ENCODE assay signal across 8 mouse cellular contexts in genomic region chr4:129618031-129618430, GRCm38 (mm10). TPM values are rescaled to one million over a fixed set of nuclear protein-coding genes. Genes with fewer than 3 reads are reported as not detected.
A peak's percentile ranks its signal among the peaks of the same experiment; 100 is the strongest.
DNase-seq lines count a peak whose midpoint lies in the region; ATAC-seq and TF ChIP-seq lines count a peak whose summit lies in the region.

No protein-coding gene starts in this region.

- no peak for TF ChIP-seq POLR2A in embryonic fibroblast, embryonic 13.5 days (IDR thresholded peaks at IDR 0.05; ENCODE audit: low read depth, low read length)

- ATAC-seq in liver, embryonic 11.5 days (replicated peaks; ENCODE audit: low FRiP score), result no peak
- no peak for ATAC-seq in intestine, embryonic 16.5 days
- no peak for ATAC-seq in neural tube, embryonic 13.5 days (ENCODE audit: low read depth)

- TF ChIP-seq CTCF in embryonic fibroblast, embryonic 13.5 days (IDR thresholded peaks at IDR 0.05; ENCODE audit: borderline replicate concordance, insufficient read depth, low read length), result no peak

- WGBS in liver, embryonic 11.5 days, result 91% methylated on average over 5 of the region's 5 CpGs
- WGBS in intestine, embryonic 16.5 days, result 89% methylated on average over 5 of the region's 5 CpGs
- 94% methylated on average over 5 of the region's 5 CpGs for WGBS in neural tube, embryonic 13.5 days

- H3K27ac ChIP-seq in liver, embryonic 11.5 days (ENCODE audit: low read depth, low read length), result no peak overlapping the region
- H3K27ac ChIP-seq in embryonic fibroblast, embryonic 13.5 days (ENCODE audit: insufficient read depth, low read length), result no peak overlapping the region
- H3K27ac ChIP-seq in intestine, embryonic 16.5 days (ENCODE audit: low read length), result no peak overlapping the region
- peak overlapping the region; percentile 91; the same call in 1 of the 2 replicates for H3K27ac ChIP-seq in neural tube, embryonic 13.5 days (replicated peaks)

- no peaks in the 10 kb centered on the region for H3K9me3 ChIP-seq in liver, embryonic 11.5 days (ENCODE audit: control insufficient read depth, low read length)
- no peaks in the 10 kb centered on the region for H3K9me3 ChIP-seq in intestine, embryonic 16.5 days (ENCODE audit: control insufficient read depth, low read length)
- H3K9me3 ChIP-seq in neural tube, embryonic 13.5 days, result no peaks in the 10 kb centered on the region

- no peak for DNase-seq in liver, embryonic 11.5 days (ENCODE audit: low spot score)
- DNase-seq in liver (no peak), adipocyte (ENCODE audit: low spot score) (no peak)
- no peak for DNase-seq in ovary, postnatal 14 days (ENCODE audit: low spot score)
- DNase-seq in left cerebral cortex, adult 18-20 months (ENCODE audit: low spot score in 2 of 2), result no peak

- peaks cover 7% of the 10 kb centered on the region; the same call in 1 of the 2 replicates for H3K36me3 ChIP-seq in liver, embryonic 11.5 days (ENCODE audit: control insufficient read depth, insufficient read depth, low read length)
- H3K36me3 ChIP-seq in intestine, embryonic 16.5 days (ENCODE audit: control insufficient read depth, insufficient read depth, low read length), result peaks cover 2% of the 10 kb centered on the region; the same call in 1 of the 2 replicates
- H3K36me3 ChIP-seq in neural tube, embryonic 13.5 days, result peaks cover 31% of the 10 kb centered on the region

- peak overlapping the region; percentile 88 for H3K9ac ChIP-seq in liver, embryonic 11.5 days (ENCODE audit: low read depth, low read length)
- peak overlapping the region; percentile 85 for H3K9ac ChIP-seq in intestine, embryonic 16.5 days (ENCODE audit: low read depth, low read length)
- peak overlapping the region; percentile 92 for H3K9ac ChIP-seq in neural tube, embryonic 13.5 days

- peak overlapping the region; percentile 96 for H3K4me2 ChIP-seq in liver, embryonic 11.5 days
- H3K4me2 ChIP-seq in intestine, embryonic 16.5 days (ENCODE audit: low read depth, low read length), result peak overlapping the region; percentile 94
- peak overlapping the region; percentile 79 for H3K4me2 ChIP-seq in neural tube, embryonic 13.5 days

- H3K27me3 ChIP-seq in liver, embryonic 11.5 days (replicated peaks; ENCODE audit: control insufficient read depth, insufficient read depth, low read length), result no peaks in the 10 kb centered on the region
- no peaks in the 10 kb centered on the region for H3K27me3 ChIP-seq in intestine, embryonic 16.5 days (replicated peaks; ENCODE audit: control insufficient read depth, insufficient read depth, low read length)
- H3K27me3 ChIP-seq in neural tube, embryonic 13.5 days, result no peaks in the 10 kb centered on the region

- peak overlapping the region; percentile 78 for H3K4me3 ChIP-seq in liver, embryonic 11.5 days (ENCODE audit: low read depth, low read length)
- H3K4me3 ChIP-seq in embryonic fibroblast, embryonic 13.5 days (ENCODE audit: insufficient read depth, low read length), result peak overlapping the region; percentile 60
- peak overlapping the region; percentile 68 for H3K4me3 ChIP-seq in intestine, embryonic 16.5 days (ENCODE audit: low read length)
- H3K4me3 ChIP-seq in neural tube, embryonic 13.5 days, result peak overlapping the region; percentile 64

- H3K4me1 ChIP-seq in liver, embryonic 11.5 days (replicated peaks; ENCODE audit: control insufficient read depth, insufficient read depth, low read length), result peaks cover 7% of the 10 kb centered on the region
- peaks cover 1% of the 10 kb centered on the region; the same call in 1 of the 2 replicates for H3K4me1 ChIP-seq in embryonic fibroblast, embryonic 13.5 days (ENCODE audit: control insufficient read depth, insufficient read depth, low read length)
- H3K4me1 ChIP-seq in intestine, embryonic 16.5 days (ENCODE audit: control insufficient read depth, insufficient read depth, low read length), result peaks cover 16% of the 10 kb centered on the region
- peaks cover 40% of the 10 kb centered on the region for H3K4me1 ChIP-seq in neural tube, embryonic 13.5 days (replicated peaks)

RNA-seq across cellular contexts. Expression of gene Iqcc, which starts 0.9 kb away (rescaled TPM):
- 23.6 and 25.3 TPM in 2 replicates for polyA plus RNA-seq in liver, embryonic 11.5 days (2014; fragmentation: Nextera tagmentation; extraction: Ambion mirVana)
- 19.5 TPM in 2 replicates for polyA plus RNA-seq in embryonic fibroblast, embryonic 13.5 days (2011; ENCODE audit: insufficient read length, low read depth, missing spikeins)
- polyA plus RNA-seq in intestine, embryonic 16.5 days (2015; fragmentation: Nextera tagmentation; extraction: Ambion mirVana), result 24.3 and 31.2 TPM in 2 replicates
- polyA plus RNA-seq in neural tube, embryonic 13.5 days (2015; fragmentation: Nextera tagmentation; extraction: Ambion mirVana), result 34.7 and 35.1 TPM in 2 replicates
- 10 to 100 TPM; 25.9 to 27.2 TPM for total RNA-seq in left cerebral cortex, adult 18-20 months (2021)

RNA-seq across cellular contexts. Expression of gene Dcdc2b, which starts 4.0 kb away (rescaled TPM):
- 0.57 and 1.5 TPM in 2 replicates for polyA plus RNA-seq in liver, embryonic 11.5 days (2014; fragmentation: Nextera tagmentation; extraction: Ambion mirVana)
- 0.68 TPM in 1 of 2 replicates, not detected in the other for polyA plus RNA-seq in embryonic fibroblast, embryonic 13.5 days (2011; ENCODE audit: insufficient read length, low read depth, missing spikeins)
- 1.6 and 1.7 TPM in 2 replicates for polyA plus RNA-seq in intestine, embryonic 16.5 days (2015; fragmentation: Nextera tagmentation; extraction: Ambion mirVana)
- polyA plus RNA-seq in neural tube, embryonic 13.5 days (2015; fragmentation: Nextera tagmentation; extraction: Ambion mirVana), result 2.8 and 3.5 TPM in 2 replicates
- total RNA-seq in left cerebral cortex, adult 18-20 months (2021), result 1 to 10 TPM; 4.1 to 4.5 TPM

RNA-seq across cellular contexts. Expression of gene Ccdc28b, which starts 5.7 kb away (rescaled TPM):
- polyA plus RNA-seq in liver, embryonic 11.5 days (2014; fragmentation: Nextera tagmentation; extraction: Ambion mirVana), result 27.2 and 33.1 TPM in 2 replicates
- polyA plus RNA-seq in embryonic fibroblast, embryonic 13.5 days (2011; ENCODE audit: insufficient read length, low read depth, missing spikeins), result 11.7 and 13.6 TPM in 2 replicates
- polyA plus RNA-seq in intestine, embryonic 16.5 days (2015; fragmentation: Nextera tagmentation; extraction: Ambion mirVana), result 42.7 and 44.6 TPM in 2 replicates
- polyA plus RNA-seq in neural tube, embryonic 13.5 days (2015; fragmentation: Nextera tagmentation; extraction: Ambion mirVana), result 140 and 143 TPM in 2 replicates
- total RNA-seq in left cerebral cortex, adult 18-20 months (2021), result 10 to 100 TPM; 45.9 to 53.5 TPM

RNA-seq across cellular contexts. Expression of gene Tmem234, which starts 17.6 kb away (rescaled TPM):
- polyA plus RNA-seq in liver, embryonic 11.5 days (2014; fragmentation: Nextera tagmentation; extraction: Ambion mirVana), result 207 and 228 TPM in 2 replicates
- polyA plus RNA-seq in embryonic fibroblast, embryonic 13.5 days (2011; ENCODE audit: insufficient read length, low read depth, missing spikeins), result 110 and 112 TPM in 2 replicates
- polyA plus RNA-seq in intestine, embryonic 16.5 days (2015; fragmentation: Nextera tagmentation; extraction: Ambion mirVana), result 180 and 186 TPM in 2 replicates
- 176 and 193 TPM in 2 replicates for polyA plus RNA-seq in neural tube, embryonic 13.5 days (2015; fragmentation: Nextera tagmentation; extraction: Ambion mirVana)
- total RNA-seq in left cerebral cortex, adult 18-20 months (2021), result 10 to 100 TPM; 89.2 to 90.1 TPM

RNA-seq across cellular contexts. Expression of gene Eif3i, which starts 17.6 kb away (rescaled TPM):
- 329 and 341 TPM in 2 replicates for polyA plus RNA-seq in liver, embryonic 11.5 days (2014; fragmentation: Nextera tagmentation; extraction: Ambion mirVana)
- polyA plus RNA-seq in embryonic fibroblast, embryonic 13.5 days (2011; ENCODE audit: insufficient read length, low read depth, missing spikeins), result 217 and 251 TPM in 2 replicates
- polyA plus RNA-seq in intestine, embryonic 16.5 days (2015; fragmentation: Nextera tagmentation; extraction: Ambion mirVana), result 255 and 274 TPM in 2 replicates
- 209 and 223 TPM in 2 replicates for polyA plus RNA-seq in neural tube, embryonic 13.5 days (2015; fragmentation: Nextera tagmentation; extraction: Ambion mirVana)
- 100 to 1,000 TPM; 124 to 128 TPM for total RNA-seq in left cerebral cortex, adult 18-20 months (2021)
